Mouse (Mus musculus): ENCODE results near the gene Pigq. TPM values are rescaled to one million over a fixed set of nuclear protein-coding genes. Genes with fewer than 3 reads are reported as not detected.

Gene Pigq
- polyA plus RNA-seq, 1 experiment from 2014 or later, result 77.1 TPM

DNA sequence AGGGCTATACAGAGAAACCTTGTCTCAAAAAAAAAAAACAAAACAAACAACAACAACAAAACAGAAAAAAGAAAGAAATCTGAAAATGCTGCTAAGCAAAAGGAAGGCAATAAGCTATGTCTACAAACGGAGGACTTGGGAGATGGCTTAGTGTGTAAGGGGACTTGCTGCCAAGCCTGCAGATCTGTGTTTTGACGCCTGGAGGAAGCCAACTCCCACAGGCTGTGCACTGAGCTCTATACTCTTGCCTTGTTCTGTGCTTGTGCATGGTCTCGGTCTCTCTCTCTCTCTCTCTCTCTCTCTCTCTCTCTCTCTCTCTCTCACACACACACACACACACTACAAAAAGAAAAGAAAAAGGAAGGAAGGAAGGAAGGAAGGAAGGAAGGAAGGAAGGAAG is 55.9 kb downstream of the Pigq start:
- Histone ChIP-seq H3K9ac (ENCODE audit: low read depth, low read length) (no peak overlapping the region), H3K27ac (ENCODE audit: low read depth, low read length) (no peak overlapping the region), H3K4me3 (ENCODE audit: low read depth, low read length) (no peak overlapping the region), H3K36me3 (ENCODE audit: control insufficient read depth, insufficient read depth, low read length) (peaks cover 3% of the 10 kb centered on the region; the same call in 1 of the 2 replicates), H3K9me3 (replicated peaks; ENCODE audit: control insufficient read depth, low read length) (no peaks in the 10 kb centered on the region), H3K27me3 (ENCODE audit: control insufficient read depth, insufficient read depth, low read length) (no peaks in the 10 kb centered on the region), H3K4me1 (ENCODE audit: control insufficient read depth, insufficient read depth, low read length) (no peaks in the 10 kb centered on the region), H3K4me2 (no peak overlapping the region)
- no peak for ATAC-seq (replicated peaks; ENCODE audit: insufficient number of reproducible peaks, low FRiP score, low TSS enrichment)
- WGBS (ENCODE audit: insufficient replicate concordance), result 77% methylated on average over 3 of the region's 3 CpGs

DNA sequence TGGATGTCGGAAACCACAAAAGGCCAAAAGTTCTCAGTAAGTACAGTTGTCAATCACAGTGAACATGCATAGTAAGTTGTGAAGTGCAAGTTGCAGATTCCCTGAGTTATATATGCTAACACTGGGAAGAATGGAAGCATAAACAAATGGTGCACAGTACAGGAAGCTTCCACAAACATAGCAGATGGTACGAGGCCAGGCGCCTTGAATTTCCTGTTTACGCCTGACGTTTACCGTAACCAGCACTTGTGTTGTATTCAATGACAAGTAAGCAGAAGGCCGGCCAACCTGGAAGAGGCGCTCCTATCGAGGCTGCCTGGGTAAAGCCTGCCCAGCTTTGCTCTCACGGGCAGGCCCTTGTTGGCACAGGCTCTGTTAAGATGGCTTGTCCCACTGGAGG is 57.3 kb downstream of the Pigq start:
- ATAC-seq (replicated peaks; ENCODE audit: insufficient number of reproducible peaks, low FRiP score, low TSS enrichment), result no peak
- Histone ChIP-seq H3K27ac (ENCODE audit: low read depth, low read length) (no peak overlapping the region), H3K4me1 (ENCODE audit: control insufficient read depth, insufficient read depth, low read length) (no peaks in the 10 kb centered on the region), H3K4me3 (ENCODE audit: low read depth, low read length) (no peak overlapping the region), H3K9me3 (replicated peaks; ENCODE audit: control insufficient read depth, low read length) (no peaks in the 10 kb centered on the region), H3K36me3 (ENCODE audit: control insufficient read depth, insufficient read depth, low read length) (peaks cover 7% of the 10 kb centered on the region; the same call in 1 of the 2 replicates), H3K4me2 (no peak overlapping the region), H3K27me3 (ENCODE audit: control insufficient read depth, insufficient read depth, low read length) (no peaks in the 10 kb centered on the region), H3K9ac (ENCODE audit: low read depth, low read length) (no peak overlapping the region)
- 81% methylated on average over 10 of the region's 10 CpGs for WGBS (ENCODE audit: insufficient replicate concordance)

DNA sequence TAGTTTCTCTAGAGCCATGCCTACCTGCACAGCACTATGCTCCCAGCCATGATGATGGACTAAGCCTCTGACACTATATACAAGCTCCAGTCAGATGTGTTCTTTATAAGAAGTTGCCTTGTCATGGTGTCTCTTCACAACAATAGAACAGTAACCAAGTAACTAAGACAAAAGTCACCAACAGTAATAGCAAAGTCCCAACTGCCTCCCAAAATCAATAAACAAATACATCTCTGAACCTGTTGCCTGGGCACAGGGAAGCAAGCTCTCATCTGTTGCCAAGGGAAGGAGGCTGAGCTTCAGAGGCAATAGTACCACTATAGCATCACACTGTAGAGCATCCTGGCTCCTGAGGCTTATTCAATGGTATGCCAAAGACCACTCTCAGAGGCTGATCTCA is 57.9 kb downstream of the Pigq start:
- no peak overlapping the region for H3K4me3 ChIP-seq (ENCODE audit: low read depth, low read length)
- H3K9ac ChIP-seq (ENCODE audit: low read depth, low read length), result no peak overlapping the region
- no peaks in the 10 kb centered on the region for H3K27me3 ChIP-seq (ENCODE audit: control insufficient read depth, insufficient read depth, low read length)
- H3K36me3 ChIP-seq (ENCODE audit: control insufficient read depth, insufficient read depth, low read length), result peaks cover 7% of the 10 kb centered on the region; the same call in 1 of the 2 replicates
- ATAC-seq (replicated peaks; ENCODE audit: insufficient number of reproducible peaks, low FRiP score, low TSS enrichment), result no peak
- H3K9me3 ChIP-seq (replicated peaks; ENCODE audit: control insufficient read depth, low read length), result no peaks in the 10 kb centered on the region
- H3K4me1 ChIP-seq (ENCODE audit: control insufficient read depth, insufficient read depth, low read length), result peaks cover 5% of the 10 kb centered on the region
- H3K4me2 ChIP-seq, result no peak overlapping the region
- H3K27ac ChIP-seq (ENCODE audit: low read depth, low read length), result no peak overlapping the region

DNA sequence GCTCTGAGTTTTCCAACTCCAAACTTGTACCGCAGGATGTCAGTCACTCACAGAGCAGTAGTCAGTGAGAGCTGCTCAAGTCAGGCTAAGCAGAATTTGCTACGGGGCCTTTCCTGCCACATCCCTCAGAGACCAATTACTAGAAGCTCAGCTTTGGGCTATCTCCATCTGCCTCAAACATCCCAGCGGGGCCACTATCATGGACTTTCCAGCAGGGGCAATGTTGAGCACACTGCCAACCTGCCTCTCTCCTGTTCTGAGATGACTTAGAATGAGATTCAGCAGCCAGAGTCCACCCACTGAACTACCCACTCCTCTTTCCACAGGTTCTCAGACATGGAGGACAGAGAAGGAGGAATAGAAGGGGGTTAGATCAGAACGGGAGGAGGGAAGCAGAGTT is 59.1 kb downstream of the Pigq start:
- H3K9me3 ChIP-seq (replicated peaks; ENCODE audit: control insufficient read depth, low read length), result no peaks in the 10 kb centered on the region
- no peak for ATAC-seq (replicated peaks; ENCODE audit: insufficient number of reproducible peaks, low FRiP score, low TSS enrichment)
- no peak overlapping the region for H3K27ac ChIP-seq (ENCODE audit: low read depth, low read length)
- 65% methylated on average over 4 of the region's 4 CpGs for WGBS (ENCODE audit: insufficient replicate concordance)
- no peak overlapping the region for H3K9ac ChIP-seq (ENCODE audit: low read depth, low read length)
- H3K4me1 ChIP-seq (ENCODE audit: control insufficient read depth, insufficient read depth, low read length), result peaks cover 16% of the 10 kb centered on the region
- H3K27me3 ChIP-seq (ENCODE audit: control insufficient read depth, insufficient read depth, low read length), result no peaks in the 10 kb centered on the region
- H3K36me3 ChIP-seq (ENCODE audit: control insufficient read depth, insufficient read depth, low read length), result peaks cover 10% of the 10 kb centered on the region; the same call in 1 of the 2 replicates
- no peak overlapping the region for H3K4me2 ChIP-seq
- H3K4me3 ChIP-seq (ENCODE audit: low read depth, low read length), result no peak overlapping the region

DNA sequence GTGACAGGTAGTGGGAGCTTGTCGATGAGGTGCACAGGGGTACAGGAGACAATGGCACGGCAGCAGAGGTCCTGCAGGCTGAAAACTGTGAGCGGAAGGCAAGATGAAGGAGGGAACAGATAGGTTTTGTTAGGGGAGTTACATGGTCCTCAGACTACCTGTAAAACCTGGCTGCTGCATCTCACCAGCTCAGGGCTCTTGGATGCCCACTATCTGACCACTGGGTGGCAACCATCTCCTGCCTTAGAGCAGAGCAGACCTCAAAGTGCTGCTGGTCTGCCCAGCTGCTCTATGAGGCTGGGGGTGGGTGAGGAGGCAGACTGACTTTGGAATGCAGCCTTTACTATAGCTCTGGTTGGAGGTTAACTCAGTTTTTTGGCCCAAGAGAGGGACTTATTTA is 60.9 kb downstream of the Pigq start:
- 95% methylated on average over 3 of the region's 3 CpGs for WGBS (ENCODE audit: insufficient replicate concordance)
- Histone ChIP-seq H3K27me3 (ENCODE audit: control insufficient read depth, insufficient read depth, low read length) (no peaks in the 10 kb centered on the region), H3K36me3 (ENCODE audit: control insufficient read depth, insufficient read depth, low read length) (peaks cover 11% of the 10 kb centered on the region), H3K9me3 (replicated peaks; ENCODE audit: control insufficient read depth, low read length) (no peaks in the 10 kb centered on the region), H3K9ac (ENCODE audit: low read depth, low read length) (no peak overlapping the region), H3K4me1 (ENCODE audit: control insufficient read depth, insufficient read depth, low read length) (peaks cover 16% of the 10 kb centered on the region), H3K4me3 (ENCODE audit: low read depth, low read length) (no peak overlapping the region), H3K4me2 (no peak overlapping the region), H3K27ac (ENCODE audit: low read depth, low read length) (no peak overlapping the region)
- ATAC-seq (replicated peaks; ENCODE audit: insufficient number of reproducible peaks, low FRiP score, low TSS enrichment), result no peak

DNA sequence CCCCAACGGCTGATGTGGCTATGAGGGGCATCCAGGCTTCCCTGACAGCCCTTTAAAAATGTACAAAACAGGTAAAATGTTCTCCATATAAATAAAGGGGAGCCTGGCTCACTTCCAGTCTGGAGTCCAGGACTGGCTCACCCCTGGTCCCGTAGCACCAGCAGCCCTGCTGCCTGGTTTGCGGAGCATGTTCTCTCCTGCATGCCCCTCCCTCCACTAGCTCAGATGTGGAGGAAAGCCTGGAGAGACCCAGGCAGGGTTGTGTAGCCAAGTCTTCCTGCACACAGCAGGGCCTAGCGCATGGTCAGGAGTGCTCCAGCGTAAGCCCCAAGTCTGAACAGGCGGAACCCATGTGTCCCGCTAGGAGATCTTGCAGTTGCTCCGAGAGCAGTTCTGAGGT is 61.5 kb downstream of the Pigq start:
- Histone ChIP-seq H3K4me2 (no peak overlapping the region), H3K9me3 (replicated peaks; ENCODE audit: control insufficient read depth, low read length) (no peaks in the 10 kb centered on the region), H3K4me3 (ENCODE audit: low read depth, low read length) (no peak overlapping the region), H3K27ac (ENCODE audit: low read depth, low read length) (no peak overlapping the region), H3K9ac (ENCODE audit: low read depth, low read length) (no peak overlapping the region), H3K4me1 (ENCODE audit: control insufficient read depth, insufficient read depth, low read length) (peaks cover 16% of the 10 kb centered on the region), H3K36me3 (ENCODE audit: control insufficient read depth, insufficient read depth, low read length) (peaks cover 12% of the 10 kb centered on the region), H3K27me3 (ENCODE audit: control insufficient read depth, insufficient read depth, low read length) (no peaks in the 10 kb centered on the region)
- WGBS (ENCODE audit: insufficient replicate concordance), result 88% methylated on average over 8 of the region's 8 CpGs
- no peak for ATAC-seq (replicated peaks; ENCODE audit: insufficient number of reproducible peaks, low FRiP score, low TSS enrichment)

DNA sequence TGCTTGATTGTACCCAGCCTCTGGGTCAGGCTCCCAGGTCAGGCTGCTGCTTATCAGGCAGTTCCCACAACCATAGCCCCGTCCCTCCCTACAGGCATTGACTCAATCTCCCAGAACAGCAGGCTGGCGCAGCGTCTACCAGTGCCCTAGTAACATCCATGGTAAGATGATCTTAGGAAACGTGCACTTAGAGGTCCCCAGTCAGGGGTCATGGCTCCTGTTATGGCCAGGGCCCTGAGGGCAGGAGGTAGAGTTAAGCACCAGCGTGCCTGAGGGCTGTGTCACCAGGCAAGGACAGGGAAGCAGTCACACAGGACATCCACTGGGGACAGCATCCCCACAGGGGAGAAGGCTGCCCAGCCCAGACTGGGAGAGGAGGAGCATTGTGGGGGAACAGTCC is 62.4 kb downstream of the Pigq start:
- no peak for ATAC-seq (replicated peaks; ENCODE audit: insufficient number of reproducible peaks, low FRiP score, low TSS enrichment)
- WGBS (ENCODE audit: insufficient replicate concordance), result 30% methylated on average over 5 of the region's 5 CpGs
- H3K9ac ChIP-seq (ENCODE audit: low read depth, low read length), result no peak overlapping the region
- peaks cover 11% of the 10 kb centered on the region for H3K36me3 ChIP-seq (ENCODE audit: control insufficient read depth, insufficient read depth, low read length)
- no peak overlapping the region for H3K27ac ChIP-seq (ENCODE audit: low read depth, low read length)
- no peak overlapping the region for H3K4me3 ChIP-seq (ENCODE audit: low read depth, low read length)
- H3K4me2 ChIP-seq, result no peak overlapping the region
- H3K9me3 ChIP-seq (replicated peaks; ENCODE audit: control insufficient read depth, low read length), result no peaks in the 10 kb centered on the region
- no peaks in the 10 kb centered on the region for H3K27me3 ChIP-seq (ENCODE audit: control insufficient read depth, insufficient read depth, low read length)
- peaks cover 16% of the 10 kb centered on the region for H3K4me1 ChIP-seq (ENCODE audit: control insufficient read depth, insufficient read depth, low read length)

DNA sequence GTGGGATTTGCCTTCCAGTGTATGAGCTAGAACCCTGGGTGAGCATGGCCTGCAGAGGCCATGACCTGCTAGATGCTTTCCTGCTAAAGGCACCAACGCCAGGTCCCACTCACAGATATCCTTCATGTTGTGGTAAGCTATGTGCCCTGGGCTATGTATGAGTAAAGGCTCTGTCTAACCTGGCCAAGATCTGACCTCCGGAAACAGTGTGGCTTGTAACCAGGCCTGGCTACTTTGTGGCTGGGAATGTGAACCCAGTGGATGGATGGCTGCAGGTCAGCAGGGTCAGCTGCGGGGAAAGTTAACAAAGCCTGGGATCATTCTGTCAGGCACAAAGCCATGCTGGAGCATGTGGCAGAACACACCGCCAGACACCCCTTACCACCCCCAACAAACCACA is 63.0 kb downstream of the Pigq start:
- Histone ChIP-seq H3K4me3 (ENCODE audit: low read depth, low read length) (no peak overlapping the region), H3K9ac (ENCODE audit: low read depth, low read length) (peak overlapping the region; percentile 56; the same call in 1 of the 2 replicates), H3K36me3 (ENCODE audit: control insufficient read depth, insufficient read depth, low read length) (peaks cover 11% of the 10 kb centered on the region), H3K9me3 (replicated peaks; ENCODE audit: control insufficient read depth, low read length) (no peaks in the 10 kb centered on the region), H3K4me1 (ENCODE audit: control insufficient read depth, insufficient read depth, low read length) (peaks cover 21% of the 10 kb centered on the region), H3K4me2 (no peak overlapping the region), H3K27me3 (ENCODE audit: control insufficient read depth, insufficient read depth, low read length) (no peaks in the 10 kb centered on the region), H3K27ac (ENCODE audit: low read depth, low read length) (peak overlapping the region; percentile 35; the same call in 1 of the 2 replicates)
- WGBS (ENCODE audit: insufficient replicate concordance), result 42% methylated on average over 4 of the region's 4 CpGs
- ATAC-seq (replicated peaks; ENCODE audit: insufficient number of reproducible peaks, low FRiP score, low TSS enrichment), result no peak

DNA sequence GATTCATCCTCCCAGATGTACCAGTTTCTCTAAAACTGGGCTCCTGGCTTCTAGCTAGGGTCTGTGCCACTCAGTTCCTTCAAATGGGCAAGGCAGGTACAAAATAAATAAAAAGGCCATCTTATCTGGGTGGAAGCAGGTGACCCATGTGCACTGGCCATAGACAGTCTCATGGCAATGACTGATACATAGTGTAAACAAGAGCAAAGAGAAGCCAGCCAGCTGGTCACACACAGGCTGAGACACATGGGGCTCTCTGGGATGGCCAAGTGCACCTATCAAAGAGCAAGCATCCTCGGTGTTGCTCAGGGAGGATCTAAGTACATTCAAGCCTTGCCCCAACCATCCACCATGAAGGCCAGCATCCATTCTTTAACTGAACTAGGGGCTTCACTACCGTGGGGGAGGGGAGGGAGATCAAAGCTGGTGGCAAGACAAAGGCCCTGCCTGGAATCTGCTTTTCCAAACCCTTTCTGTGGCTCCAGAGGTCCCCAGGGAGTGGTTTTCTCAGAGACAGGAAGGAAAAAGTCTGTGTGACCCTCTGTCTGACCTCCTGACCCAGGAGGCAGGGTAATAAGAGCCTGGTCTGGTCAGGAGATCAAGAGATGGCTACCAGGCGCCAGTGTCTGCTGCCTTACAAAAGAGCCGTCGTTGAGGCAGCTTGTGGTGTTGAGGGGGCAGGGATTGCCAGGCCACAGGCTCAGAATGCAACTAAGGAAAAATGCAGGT is 63.7 kb downstream of the Pigq start:
- Histone ChIP-seq H3K9ac (ENCODE audit: low read depth, low read length) (peak overlapping the region; percentile 56; the same call in 1 of the 2 replicates), H3K4me2 (no peak overlapping the region), H3K9me3 (replicated peaks; ENCODE audit: control insufficient read depth, low read length) (no peaks in the 10 kb centered on the region), H3K4me1 (ENCODE audit: control insufficient read depth, insufficient read depth, low read length) (peaks cover 26% of the 10 kb centered on the region), H3K27me3 (ENCODE audit: control insufficient read depth, insufficient read depth, low read length) (no peaks in the 10 kb centered on the region), H3K36me3 (ENCODE audit: control insufficient read depth, insufficient read depth, low read length) (peaks cover 11% of the 10 kb centered on the region), H3K4me3 (ENCODE audit: low read depth, low read length) (no peak overlapping the region), H3K27ac (ENCODE audit: low read depth, low read length) (0 out of 2 replicates have a peak overlapping the region, but pooled peaks have one; percentile 35)
- 13% methylated on average over 5 of the region's 5 CpGs for WGBS (ENCODE audit: insufficient replicate concordance)
- no peak for ATAC-seq (replicated peaks; ENCODE audit: insufficient number of reproducible peaks, low FRiP score, low TSS enrichment)
